Mouse (Mus musculus) lung, adult 2 months (tissue): Measurements from ENCODE around the gene Rab11fip3.
A peak's percentile ranks its signal among the peaks of the same experiment; 100 is the strongest.

ENCODE experiments used
- CTCF ChIP-seq: fragments of 200-500 bp; IDR thresholded peaks from 2 replicates; pipeline ENCODE4 v1.5.1; 2011; ENCODE audit warnings: mild to moderate bottlenecking, low read length, control low read depth; ENCODE audit not compliant: insufficient read depth
- POLR2A ChIP-seq: fragments of 200-500 bp; IDR thresholded peaks from 2 replicates; pipeline ENCODE4 v1.6.1; 2011; ENCODE audit warnings: low read depth, mild to moderate bottlenecking, control low read depth, low read length, borderline replicate concordance; ENCODE audit errors: extremely low read depth

GRCm38 (mm10) chr17:26068831-26069739 is at the start of gene Rab11fip3:
- TF ChIP-seq CTCF: no peak
- peak; percentile 79; the same call in 1 of the 2 replicates for TF ChIP-seq POLR2A
